Mouse (Mus musculus): ENCODE results near the gene Psip1.
A peak's percentile ranks its signal among the peaks of the same experiment; 100 is the strongest.

GRCm38 (mm10) chr4:83438116-83438515, 48.1 kb downstream of the Psip1 start:
- TF ChIP-seq POLR2A (IDR thresholded peaks at IDR 0.05; ENCODE audit: insufficient read length, low read depth) = no peak
- TF ChIP-seq MYOD1 (IDR thresholded peaks at IDR 0.05; ENCODE audit: control insufficient read depth in 1 of 3, insufficient read length in 2 of 3, low read depth in 2 of 3) = peak in 1 of 3 experiments; percentile 5
- TF ChIP-seq USF1 (IDR thresholded peaks at IDR 0.05; ENCODE audit: low read depth) = no peak
- TF ChIP-seq MYOG (IDR thresholded peaks at IDR 0.05; ENCODE audit: control insufficient read depth in 1 of 3, insufficient read depth in 1 of 3, insufficient read length in 2 of 3, low read depth in 2 of 3) = peak in 2 of 3 experiments; percentile 43 to 59
- TF ChIP-seq TCF3 (IDR thresholded peaks at IDR 0.05; ENCODE audit: insufficient read length, low read depth) = no peak
- no peak for TF ChIP-seq POLR2AphosphoS2 (IDR thresholded peaks at IDR 0.05; ENCODE audit: insufficient read length, low read depth)
- TF ChIP-seq E2F4 (IDR thresholded peaks at IDR 0.05; ENCODE audit: insufficient read depth) = no peak
- TF ChIP-seq REST (IDR thresholded peaks at IDR 0.05; ENCODE audit: insufficient read depth, insufficient read length) = no peak
- no peak for TF ChIP-seq TCF12 (IDR thresholded peaks at IDR 0.05; ENCODE audit: insufficient read depth, poor library complexity, severe bottlenecking)

Measured in myocyte (in vitro differentiated cells).